Mouse (Mus musculus) megakaryocyte progenitor cell, adult 5-6 weeks (primary cell): Measurements from ENCODE around the gene Apba2. TPM values are rescaled to one million over a fixed set of nuclear protein-coding genes. Genes with fewer than 3 reads are reported as not detected.

Experiments used
- ATAC-seq: replicated peaks from 2 replicates; pipeline ENCODE4 v1.8.0; 2016; ENCODE audit warnings: mild to moderate bottlenecking, moderate TSS enrichment, inconsistent platforms; ENCODE audit not compliant: poor library complexity
- total RNA-seq, 2 experiments: library from RNA; stranded (forward) in 1 of 2; stranded (reverse) in 1 of 2; fragments of 157-497, 149-512 nt in 1 of 2; fragments of 200-1000 nt in 1 of 2; gene quantifications; 2 replicates each; pipeline versions ENCODE4 v1.2.3 to v1.2.4; 2015 to 2017

Apba2 gene
- total RNA-seq, 2 experiments from 2014 or later, result not detected

DNA sequence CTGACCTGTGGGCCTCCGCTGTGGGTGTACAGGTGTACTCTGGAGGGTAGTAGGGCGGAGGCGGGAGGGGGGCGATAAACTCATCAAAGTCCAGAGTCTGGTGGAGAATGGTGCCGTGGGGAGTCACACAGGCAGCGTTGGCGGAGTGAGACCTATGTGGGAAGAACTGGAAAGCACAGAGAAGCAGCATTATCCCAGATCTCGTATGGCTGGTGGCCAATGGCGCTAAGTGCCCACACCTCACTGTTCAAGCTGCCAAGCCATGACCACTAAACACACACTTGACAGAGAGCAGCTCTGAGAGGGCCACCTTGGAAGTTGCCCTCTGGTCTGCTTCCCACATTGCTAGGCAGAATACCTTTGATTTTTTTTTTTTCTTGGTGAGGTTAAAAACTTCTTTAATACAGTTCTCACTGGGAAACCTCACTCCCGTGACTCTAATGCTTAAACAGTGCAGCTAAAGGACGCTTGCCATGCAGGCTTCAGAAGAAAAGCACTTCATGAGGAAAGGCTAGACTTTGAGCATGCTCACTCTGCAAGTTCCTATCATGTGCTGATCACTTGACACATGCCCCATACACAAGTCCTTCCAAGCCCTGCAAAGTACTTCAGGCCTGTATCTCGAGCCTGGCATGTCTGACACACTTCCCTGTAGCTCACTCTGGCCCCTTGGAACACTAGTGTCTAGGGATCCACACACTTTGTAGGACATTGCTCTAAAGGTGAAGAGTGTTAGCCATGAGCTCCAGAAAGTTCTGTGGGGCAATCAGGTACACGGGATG is 275.4 kb downstream of the Apba2 start:
- ATAC-seq, result no peak

DNA sequence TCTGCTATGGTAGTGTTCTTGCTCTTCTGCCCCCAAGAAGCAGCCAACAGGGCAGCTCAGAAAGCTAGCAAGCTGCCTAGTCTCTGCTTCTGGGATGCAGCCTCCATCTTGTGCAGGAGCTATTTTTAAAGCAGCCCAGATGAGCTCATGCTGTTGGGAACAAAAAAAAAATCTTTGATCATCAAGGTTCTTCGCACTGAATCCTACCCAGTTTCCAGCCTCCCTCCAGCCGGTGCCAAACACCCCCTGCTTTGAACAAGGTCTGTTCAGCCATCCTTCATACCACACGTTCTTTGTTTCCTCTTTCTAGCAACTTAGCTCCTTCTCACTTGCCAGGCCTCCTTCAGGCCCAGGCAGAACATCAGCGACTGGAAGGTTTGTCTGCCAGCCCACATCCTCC is 278.0 kb downstream of the Apba2 start:
- ATAC-seq, result no peak

DNA sequence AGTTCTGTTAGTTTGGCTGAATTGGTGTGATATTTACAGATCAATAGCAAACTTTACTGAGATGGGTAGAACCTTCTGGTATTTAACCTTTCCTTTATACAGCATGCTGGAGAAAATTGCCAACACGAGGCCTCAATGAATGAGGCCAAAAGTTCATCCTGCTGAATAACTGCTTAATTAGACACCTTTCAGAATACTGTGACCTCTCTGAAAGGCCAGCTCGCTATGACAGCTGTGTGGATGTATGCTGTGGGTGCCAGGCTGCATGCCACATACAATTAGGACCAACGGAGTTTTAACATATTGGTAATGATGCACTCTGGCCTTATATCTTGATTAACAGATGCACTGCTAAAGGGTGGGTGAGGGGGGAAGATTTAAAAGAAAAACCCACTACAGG is 283.5 kb downstream of the Apba2 start:
- no peak for ATAC-seq

DNA sequence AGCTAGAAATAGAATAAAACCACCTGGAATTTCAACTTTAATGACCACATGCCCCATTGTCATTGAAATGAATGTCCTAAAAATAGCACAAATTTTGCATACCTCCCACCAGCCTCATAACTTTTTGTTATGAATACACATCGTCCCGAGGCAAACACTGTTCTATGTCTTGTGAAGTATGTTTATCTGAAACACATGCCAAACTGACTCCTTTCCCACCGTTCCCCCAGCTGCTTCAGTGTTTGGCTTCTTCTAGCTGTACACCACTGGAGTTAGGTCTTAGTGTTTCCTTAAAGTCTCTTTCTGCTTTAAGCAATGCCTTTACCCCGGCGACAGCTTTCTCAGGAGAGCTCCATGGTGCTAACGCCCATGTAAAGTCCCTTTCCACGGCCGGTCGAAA is 289.6 kb downstream of the Apba2 start:
- ATAC-seq, result no peak

DNA sequence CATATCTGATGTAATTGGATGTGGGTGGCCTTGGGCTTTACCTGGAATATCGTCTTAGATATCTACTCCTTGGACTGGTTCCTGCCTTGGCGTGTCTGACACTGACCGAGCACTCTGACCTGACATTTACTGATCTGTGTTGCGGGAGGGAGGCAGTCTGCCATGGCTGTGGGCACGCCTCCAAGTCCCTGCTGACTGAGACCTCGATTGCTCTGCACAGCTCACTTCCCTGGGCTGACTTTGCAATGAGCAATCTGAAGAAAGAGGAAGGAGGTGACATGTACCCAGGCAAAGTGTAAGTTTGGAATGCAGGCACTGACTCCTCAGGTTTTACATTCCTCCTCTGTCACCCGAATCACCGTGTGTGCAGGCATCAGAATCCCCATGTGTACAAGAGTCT is 290.5 kb downstream of the Apba2 start:
- ATAC-seq, result peak; percentile 29; the same call in 1 of the 2 replicates

DNA sequence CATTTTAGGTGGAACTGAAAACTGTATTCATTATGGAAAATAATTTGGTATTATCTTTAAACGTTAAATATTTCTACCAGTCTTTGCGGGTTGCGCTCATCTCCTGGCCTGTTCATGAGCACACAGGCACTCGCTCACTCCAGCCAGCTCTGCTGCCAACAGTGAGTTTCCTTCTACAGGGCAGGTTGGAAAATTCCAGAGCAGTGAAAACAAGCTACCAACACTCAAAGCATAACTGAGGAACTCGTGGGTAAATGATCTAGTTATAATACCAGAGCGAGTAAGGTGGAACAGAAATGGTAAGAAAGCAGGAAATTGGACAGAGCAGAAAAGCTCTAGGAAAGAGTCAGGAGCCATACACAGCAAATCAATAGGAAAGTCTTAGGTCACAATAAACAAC is 294.0 kb downstream of the Apba2 start:
- ATAC-seq, result no peak

Other genes with a start within 250 kb of the Apba2 start
- 4.5 and 5.8 TPM in 2 replicates for gene Mtmr10, start 214.1 kb upstream of the Apba2 start, total RNA-seq (2015)
- gene Mtmr10, start 214.1 kb upstream of the Apba2 start, total RNA-seq (2017), result 2.1 and 4.1 TPM in 2 replicates
- 1.9 and 3.2 TPM in 2 replicates for gene Fan1, start 127.6 kb upstream of the Apba2 start, total RNA-seq (2015)
- gene Fan1, start 127.6 kb upstream of the Apba2 start, total RNA-seq (2017), result 4.8 and 5.0 TPM in 2 replicates
- 99.9 and 108 TPM in 2 replicates for gene Mphosph10, start 109.4 kb upstream of the Apba2 start, total RNA-seq (2015)
- 130 and 173 TPM in 2 replicates for gene Mphosph10, start 109.4 kb upstream of the Apba2 start, total RNA-seq (2017)
- 98.9 and 122 TPM in 2 replicates for gene Mcee, start 109.1 kb upstream of the Apba2 start, total RNA-seq (2015)
- gene Mcee, start 109.1 kb upstream of the Apba2 start, total RNA-seq (2017), result 145 and 155 TPM in 2 replicates